Mouse (Mus musculus): ENCODE measurements at regions not wholly inside any gene's neighbourhood (a gene's known extent, or its start where the extent isn't known, plus 50 kb on each side); places are given as distances from the start of the nearest gene placed in this dataset.

GRCm38 (mm10) chr3:104327034-104327729 is 107.0 kb upstream of the Magi3 start:
- Histone ChIP-seq H3K36me3 (ENCODE audit: control insufficient read depth, insufficient read depth, low read length) (no peaks in the 10 kb centered on the region), H3K4me2 (ENCODE audit: low read depth, low read length, severe bottlenecking) (no peak overlapping the region), H3K9ac (ENCODE audit: low read length) (no peak overlapping the region), H3K4me3 (ENCODE audit: low read depth, low read length) (no peak overlapping the region), H3K4me1 (replicated peaks; ENCODE audit: control insufficient read depth, insufficient read depth, low read length) (no peaks in the 10 kb centered on the region), H3K27me3 (ENCODE audit: control insufficient read depth, insufficient read depth, low read length) (no peaks in the 10 kb centered on the region), H3K9me3 (ENCODE audit: control insufficient read depth, low read length) (no peaks in the 10 kb centered on the region), H3K27ac (ENCODE audit: low read depth, low read length) (no peak overlapping the region)
- no peak for ATAC-seq (replicated peaks; ENCODE audit: low FRiP score)
- 91% methylated on average over 12 of the region's 12 CpGs for WGBS
- no peak for DNase-seq (ENCODE audit: low spot score)

GRCm38 (mm10) chr3:104322591-104322990 is 102.4 kb upstream of the Magi3 start:
- no peak overlapping the region for H3K4me3 ChIP-seq (ENCODE audit: low read depth, low read length)
- H3K4me2 ChIP-seq (ENCODE audit: low read depth, low read length, severe bottlenecking), result no peak overlapping the region
- ATAC-seq (replicated peaks; ENCODE audit: low FRiP score) (no peak), DNase-seq (ENCODE audit: low spot score) (no peak)
- H3K36me3 ChIP-seq (ENCODE audit: control insufficient read depth, insufficient read depth, low read length), result no peaks in the 10 kb centered on the region
- H3K9ac ChIP-seq (ENCODE audit: low read length), result no peak overlapping the region
- H3K27me3 ChIP-seq (ENCODE audit: control insufficient read depth, insufficient read depth, low read length), result no peaks in the 10 kb centered on the region
- WGBS, result 65% methylated on average over 2 of the region's 2 CpGs
- H3K27ac ChIP-seq (ENCODE audit: low read depth, low read length), result no peak overlapping the region
- no peaks in the 10 kb centered on the region for H3K9me3 ChIP-seq (ENCODE audit: control insufficient read depth, low read length)
- H3K4me1 ChIP-seq (replicated peaks; ENCODE audit: control insufficient read depth, insufficient read depth, low read length), result peaks cover 4% of the 10 kb centered on the region; the same call in 1 of the 2 replicates

DNA sequence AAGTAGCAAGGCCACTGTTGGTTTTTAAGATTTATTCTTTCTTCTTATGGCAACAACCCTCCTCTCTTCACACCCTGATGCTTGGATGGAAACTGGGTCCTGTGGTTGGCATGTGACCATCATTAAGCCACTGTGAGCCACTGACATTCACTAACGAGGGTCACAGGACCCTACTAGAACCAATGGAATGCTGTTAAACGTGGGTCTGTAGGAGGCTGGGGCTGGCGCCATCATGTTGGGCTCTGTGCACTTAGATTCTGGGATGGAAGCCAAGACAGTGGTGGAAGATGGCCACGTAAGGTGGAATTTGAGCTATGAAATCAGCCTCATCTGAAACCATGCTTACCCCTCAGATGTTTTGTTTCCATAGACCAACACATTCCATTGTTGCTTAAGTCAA is 100.2 kb upstream of the Magi3 start:
- no peak for ATAC-seq (replicated peaks; ENCODE audit: low FRiP score)
- WGBS, result 76% methylated on average over 4 of the region's 4 CpGs

DNA sequence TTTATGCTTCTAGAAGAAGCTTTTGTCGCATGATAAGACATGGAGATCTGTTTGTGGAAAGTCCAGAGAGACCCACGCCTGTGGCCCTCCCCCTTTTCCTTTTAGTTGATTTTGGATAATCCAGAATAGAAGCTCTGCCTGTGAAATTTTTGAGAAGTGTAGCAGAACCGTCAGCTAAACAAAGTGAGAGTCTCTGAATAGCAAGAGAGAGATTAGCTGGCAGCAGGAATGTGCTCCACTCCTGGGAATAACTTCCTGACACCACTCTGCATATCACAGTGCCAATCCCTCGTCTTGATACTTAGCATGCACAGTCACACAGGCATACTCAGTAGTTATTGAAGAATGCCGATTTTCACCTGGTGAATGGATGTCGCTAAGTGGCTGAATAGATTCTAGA is 99.2 kb upstream of the Magi3 start:
- Histone ChIP-seq H3K9me3 (ENCODE audit: control insufficient read depth, low read length) (no peaks in the 10 kb centered on the region), H3K4me3 (ENCODE audit: low read depth, low read length) (no peak overlapping the region), H3K9ac (ENCODE audit: low read length) (no peak overlapping the region), H3K27ac (ENCODE audit: low read depth, low read length) (no peak overlapping the region), H3K36me3 (ENCODE audit: control insufficient read depth, insufficient read depth, low read length) (no peaks in the 10 kb centered on the region), H3K4me2 (ENCODE audit: low read depth, low read length, severe bottlenecking) (no peak overlapping the region), H3K4me1 (replicated peaks; ENCODE audit: control insufficient read depth, insufficient read depth, low read length) (peaks cover 4% of the 10 kb centered on the region; the same call in 1 of the 2 replicates), H3K27me3 (ENCODE audit: control insufficient read depth, insufficient read depth, low read length) (no peaks in the 10 kb centered on the region)
- no peak for DNase-seq (ENCODE audit: low spot score)
- ATAC-seq (replicated peaks; ENCODE audit: low FRiP score), result 0 out of 2 replicates have a peak, but pooled peaks have one; percentile 27
- 42% methylated on average over 6 of the region's 6 CpGs for WGBS

More for the DNA sequence above, 100.2 kb upstream of the Magi3 start:
- Histone ChIP-seq H3K4me3 (ENCODE audit: low read depth, low read length) (no peak overlapping the region), H3K36me3 (ENCODE audit: control insufficient read depth, insufficient read depth, low read length) (no peaks in the 10 kb centered on the region), H3K9ac (ENCODE audit: low read length) (no peak overlapping the region), H3K4me1 (replicated peaks; ENCODE audit: control insufficient read depth, insufficient read depth, low read length) (peaks cover 4% of the 10 kb centered on the region; the same call in 1 of the 2 replicates), H3K27me3 (ENCODE audit: control insufficient read depth, insufficient read depth, low read length) (no peaks in the 10 kb centered on the region), H3K27ac (ENCODE audit: low read depth, low read length) (no peak overlapping the region), H3K4me2 (ENCODE audit: low read depth, low read length, severe bottlenecking) (no peak overlapping the region), H3K9me3 (ENCODE audit: control insufficient read depth, low read length) (no peaks in the 10 kb centered on the region)
- DNase-seq (ENCODE audit: low spot score), result no peak

DNA sequence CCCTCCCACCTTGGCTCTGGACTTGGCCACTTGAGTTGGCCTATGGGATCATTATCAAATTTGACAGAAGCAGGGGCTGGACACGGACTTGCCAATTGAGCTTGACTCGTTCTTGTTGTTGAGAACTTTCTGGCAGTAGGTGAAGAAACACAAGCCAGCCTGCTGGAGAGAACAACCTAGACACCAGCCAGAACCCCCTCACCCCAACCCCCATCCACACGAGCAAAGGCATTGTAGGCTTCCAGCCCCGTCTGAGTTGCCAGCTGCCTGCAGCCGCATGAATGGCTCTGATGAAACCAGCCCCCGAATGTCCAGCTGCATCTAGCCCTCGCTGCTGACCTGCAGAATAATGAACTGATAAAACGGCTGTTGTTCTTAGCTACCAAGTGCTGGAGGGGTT is 98.7 kb upstream of the Magi3 start:
- Histone ChIP-seq H3K4me3 (ENCODE audit: low read depth, low read length) (no peak overlapping the region), H3K27me3 (ENCODE audit: control insufficient read depth, insufficient read depth, low read length) (no peaks in the 10 kb centered on the region), H3K4me2 (ENCODE audit: low read depth, low read length, severe bottlenecking) (no peak overlapping the region), H3K4me1 (replicated peaks; ENCODE audit: control insufficient read depth, insufficient read depth, low read length) (peaks cover 4% of the 10 kb centered on the region; the same call in 1 of the 2 replicates), H3K9me3 (ENCODE audit: control insufficient read depth, low read length) (no peaks in the 10 kb centered on the region), H3K27ac (ENCODE audit: low read depth, low read length) (no peak overlapping the region), H3K9ac (ENCODE audit: low read length) (no peak overlapping the region), H3K36me3 (ENCODE audit: control insufficient read depth, insufficient read depth, low read length) (no peaks in the 10 kb centered on the region)
- ATAC-seq (replicated peaks; ENCODE audit: low FRiP score) (no peak), DNase-seq (ENCODE audit: low spot score) (no peak)
- WGBS, result 25% methylated on average over 8 of the region's 8 CpGs

- WGBS, result 77% methylated on average over 4 of the region's 4 CpGs
- H3K4me3 ChIP-seq (ENCODE audit: low read depth, low read length), result no peak overlapping the region
- no peak overlapping the region for H3K4me2 ChIP-seq (ENCODE audit: low read depth, low read length, severe bottlenecking)
- H3K27me3 ChIP-seq (ENCODE audit: control insufficient read depth, insufficient read depth, low read length), result no peaks in the 10 kb centered on the region
- DNase-seq (ENCODE audit: low spot score) (no peak), ATAC-seq (replicated peaks; ENCODE audit: low FRiP score) (no peak)
- H3K9ac ChIP-seq (ENCODE audit: low read length), result no peak overlapping the region
- H3K4me1 ChIP-seq (replicated peaks; ENCODE audit: control insufficient read depth, insufficient read depth, low read length), result peaks cover 4% of the 10 kb centered on the region; the same call in 1 of the 2 replicates
- no peak overlapping the region for H3K27ac ChIP-seq (ENCODE audit: low read depth, low read length)
- no peaks in the 10 kb centered on the region for H3K9me3 ChIP-seq (ENCODE audit: control insufficient read depth, low read length)
- no peaks in the 10 kb centered on the region for H3K36me3 ChIP-seq (ENCODE audit: control insufficient read depth, insufficient read depth, low read length)
Observed at GRCm38 (mm10) chr3:104317528-104317927, 97.4 kb upstream of the Magi3 start.

DNA sequence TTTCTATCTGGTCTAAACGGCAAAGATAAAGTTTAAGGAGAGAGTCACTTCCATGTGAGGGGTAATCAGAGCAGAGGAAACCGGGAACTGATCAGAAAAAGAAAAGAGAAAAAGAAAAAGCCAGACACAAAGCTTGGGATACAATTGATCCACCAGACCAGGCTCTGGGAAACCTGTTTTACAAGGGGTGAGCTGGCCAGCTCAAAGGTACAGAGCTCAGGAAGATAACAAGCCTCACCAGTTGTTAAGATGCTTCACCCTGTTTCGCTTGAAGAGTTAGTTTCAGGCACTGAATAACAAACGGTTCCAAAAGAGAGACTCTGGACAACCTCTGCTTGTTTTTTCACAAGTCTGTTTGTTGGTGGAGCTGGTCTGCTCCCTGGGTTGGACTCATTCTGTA is 92.9 kb upstream of the Magi3 start:
- H3K9ac ChIP-seq (ENCODE audit: low read length), result no peak overlapping the region
- WGBS, result 80% methylated on average over 4 of the region's 4 CpGs
- H3K36me3 ChIP-seq (ENCODE audit: control insufficient read depth, insufficient read depth, low read length), result no peaks in the 10 kb centered on the region
- H3K4me1 ChIP-seq (replicated peaks; ENCODE audit: control insufficient read depth, insufficient read depth, low read length), result 0 out of 2 replicates have a peak, but pooled peaks cover 5% of the 10 kb centered on the region
- DNase-seq (ENCODE audit: low spot score) (no peak), ATAC-seq (replicated peaks; ENCODE audit: low FRiP score) (no peak)
- H3K9me3 ChIP-seq (ENCODE audit: control insufficient read depth, low read length), result no peaks in the 10 kb centered on the region
- H3K27me3 ChIP-seq (ENCODE audit: control insufficient read depth, insufficient read depth, low read length), result no peaks in the 10 kb centered on the region
- H3K27ac ChIP-seq (ENCODE audit: low read depth, low read length), result no peak overlapping the region
- H3K4me3 ChIP-seq (ENCODE audit: low read depth, low read length), result no peak overlapping the region
- H3K4me2 ChIP-seq (ENCODE audit: low read depth, low read length, severe bottlenecking), result no peak overlapping the region

DNA sequence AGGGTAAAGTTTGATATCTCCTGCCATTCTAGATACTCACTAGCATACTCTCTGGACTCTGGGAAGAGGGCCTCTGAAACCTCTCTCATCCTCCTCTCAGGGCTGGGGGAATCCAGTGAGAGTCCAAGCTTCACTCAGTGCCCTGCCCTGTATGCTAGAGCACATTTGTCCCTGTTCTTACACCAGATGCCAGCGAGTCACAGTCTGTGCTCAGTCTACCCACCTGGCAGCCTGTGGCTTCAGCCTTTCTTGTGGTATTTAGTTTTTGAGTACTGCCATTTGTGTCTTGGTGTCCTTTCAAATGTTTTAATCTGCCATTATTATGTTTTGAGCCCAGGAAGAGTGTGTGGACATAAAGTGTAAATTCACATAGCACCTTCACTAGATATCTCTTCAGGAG is 86.8 kb upstream of the Magi3 start:
- no peak overlapping the region for H3K4me3 ChIP-seq (ENCODE audit: low read depth, low read length)
- no peak overlapping the region for H3K27ac ChIP-seq (ENCODE audit: low read depth, low read length)
- DNase-seq (ENCODE audit: low spot score), result no peak
- no peaks in the 10 kb centered on the region for H3K36me3 ChIP-seq (ENCODE audit: control insufficient read depth, insufficient read depth, low read length)
- H3K4me2 ChIP-seq (ENCODE audit: low read depth, low read length, severe bottlenecking), result no peak overlapping the region
- no peaks in the 10 kb centered on the region for H3K27me3 ChIP-seq (ENCODE audit: control insufficient read depth, insufficient read depth, low read length)
- 79% methylated on average over 1 of the region's 1 CpGs for WGBS
- no peak overlapping the region for H3K9ac ChIP-seq (ENCODE audit: low read length)
- ATAC-seq (replicated peaks; ENCODE audit: low FRiP score), result no peak
- peaks cover 14% of the 10 kb centered on the region; the same call in 1 of the 2 replicates for H3K4me1 ChIP-seq (replicated peaks; ENCODE audit: control insufficient read depth, insufficient read depth, low read length)
- H3K9me3 ChIP-seq (ENCODE audit: control insufficient read depth, low read length), result no peaks in the 10 kb centered on the region
